8 mouse cellular contexts compared by ENCODE assay signal in the genomic region with DNA sequence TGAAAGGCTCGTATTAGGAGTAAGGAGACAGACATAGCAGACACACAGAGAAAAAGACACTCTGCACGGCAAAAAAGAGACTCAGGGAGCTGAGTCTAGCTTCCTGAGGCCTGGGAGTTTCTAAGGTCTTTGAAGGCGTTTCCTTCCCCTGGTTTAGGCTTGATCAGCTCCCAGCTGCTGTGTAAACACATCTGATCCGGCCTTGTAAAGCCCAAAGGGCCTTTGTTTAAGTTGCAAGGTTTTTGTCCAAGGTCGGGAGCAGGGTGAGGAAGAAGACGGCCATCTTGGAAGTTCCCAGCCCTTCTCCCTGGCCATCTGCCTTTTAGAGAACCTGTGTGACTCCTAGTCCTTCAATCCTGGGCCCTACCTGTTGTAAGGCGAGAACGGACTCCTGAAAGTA. TPM values are rescaled to one million over a fixed set of nuclear protein-coding genes. Genes with fewer than 3 reads are reported as not detected.
DNase-seq lines count a peak whose midpoint lies in the region; ATAC-seq lines count a peak whose summit lies in the region.

No protein-coding gene starts in this region.

- DNase-seq in heart, embryonic 10.5 days (ENCODE audit: low spot score), result no peak
- DNase-seq in heart, postnatal 25 days (ENCODE audit: low spot score), result no peak
- peak; percentile 86 for DNase-seq in ZHBTc4 (ENCODE audit: low read depth, low spot score)
- no peak for DNase-seq in hindbrain, embryonic 11.5 days (ENCODE audit: low spot score)
- DNase-seq in cerebellum, adult 8-10 months, result no peak
- no peak for DNase-seq in urinary bladder, postnatal 36 days (ENCODE audit: low spot score in 2 of 2)
- no peak for DNase-seq in layer of hippocampus, adult 9-10 months (ENCODE audit: low spot score)

- peaks cover 44% of the 10 kb centered on the region for H3K4me1 ChIP-seq in heart, embryonic 10.5 days
- H3K4me1 ChIP-seq in hindbrain, embryonic 11.5 days (replicated peaks; ENCODE audit: control insufficient read depth, insufficient read depth, low read length), result 0 out of 2 replicates have a peak, but pooled peaks cover 2% of the 10 kb centered on the region
- H3K4me1 ChIP-seq in lung, embryonic 16.5 days (replicated peaks; ENCODE audit: control insufficient read depth, insufficient read depth, low read length), result peaks cover 27% of the 10 kb centered on the region

- no peaks in the 10 kb centered on the region for H3K9me3 ChIP-seq in heart, embryonic 10.5 days
- no peaks in the 10 kb centered on the region for H3K9me3 ChIP-seq in hindbrain, embryonic 11.5 days (ENCODE audit: control insufficient read depth, low read length)
- no peaks in the 10 kb centered on the region for H3K9me3 ChIP-seq in lung, embryonic 16.5 days (ENCODE audit: control insufficient read depth, low read length)

- peak overlapping the region; percentile 86 for H3K27ac ChIP-seq in heart, embryonic 10.5 days
- peak overlapping the region; percentile 45 for H3K27ac ChIP-seq in hindbrain, embryonic 11.5 days (ENCODE audit: low read depth, low read length)
- peak overlapping the region; percentile 86 for H3K27ac ChIP-seq in lung, embryonic 16.5 days (ENCODE audit: low read length)

- H3K4me2 ChIP-seq in hindbrain, embryonic 11.5 days (replicated peaks; ENCODE audit: low read depth, low read length), result no peak overlapping the region
- H3K4me2 ChIP-seq in lung, embryonic 16.5 days (ENCODE audit: low read depth, low read length), result 0 out of 2 replicates have a peak overlapping the region, but pooled peaks have one; percentile 17

- no peak for ATAC-seq in hindbrain, embryonic 11.5 days (ENCODE audit: low FRiP score)
- ATAC-seq in lung, embryonic 16.5 days (ENCODE audit: low read depth), result peak; percentile 59; the same call in 1 of the 2 replicates

- no peak overlapping the region for H3K9ac ChIP-seq in hindbrain, embryonic 11.5 days (ENCODE audit: low read depth, low read length)
- H3K9ac ChIP-seq in lung, embryonic 16.5 days (ENCODE audit: low read length), result peak overlapping the region; percentile 36; the same call in 1 of the 2 replicates

- H3K36me3 ChIP-seq in heart, embryonic 10.5 days, result no peaks in the 10 kb centered on the region
- no peaks in the 10 kb centered on the region for H3K36me3 ChIP-seq in hindbrain, embryonic 11.5 days (ENCODE audit: control insufficient read depth, insufficient read depth, low read length)
- no peaks in the 10 kb centered on the region for H3K36me3 ChIP-seq in lung, embryonic 16.5 days (ENCODE audit: control insufficient read depth, insufficient read depth, low read length)

- WGBS in heart, embryonic 10.5 days, result 45% methylated on average over 8 of the region's 8 CpGs
- 51% methylated on average over 8 of the region's 8 CpGs for WGBS in hindbrain, embryonic 11.5 days
- WGBS in lung, embryonic 16.5 days, result 29% methylated on average over 8 of the region's 8 CpGs

- no peak overlapping the region for H3K4me3 ChIP-seq in heart, embryonic 10.5 days
- no peak overlapping the region for H3K4me3 ChIP-seq in hindbrain, embryonic 11.5 days (ENCODE audit: low read depth, low read length)
- H3K4me3 ChIP-seq in lung, embryonic 16.5 days (ENCODE audit: low read length), result no peak overlapping the region

- no peaks in the 10 kb centered on the region for H3K27me3 ChIP-seq in heart, embryonic 10.5 days (ENCODE audit: insufficient read depth, poor library complexity, severe bottlenecking)
- H3K27me3 ChIP-seq in hindbrain, embryonic 11.5 days (ENCODE audit: control insufficient read depth, insufficient read depth, low read length), result no peaks in the 10 kb centered on the region
- H3K27me3 ChIP-seq in lung, embryonic 16.5 days (ENCODE audit: control insufficient read depth, insufficient read depth, low read depth, low read length), result no peaks in the 10 kb centered on the region

- intact Hi-C loops in heart, postnatal 25 days (cut with DNase I), result loop anchor here (2.0 kb wide), 1 partner anchor 23 kb away; no protein-coding TSS in a partner anchor

RNA-seq across cellular contexts. Expression of a gene that starts 25.2 kb away (rescaled TPM):
- polyA plus RNA-seq in heart, embryonic 10.5 days (2016; fragmentation: Nextera tagmentation; extraction: Ambion mirVana), result 5.9 and 8.3 TPM in 2 replicates
- total RNA-seq in heart, postnatal 25 days (2021), result 1 to 10 TPM; 7.8 to 9.2 TPM
- 9.0 and 9.2 TPM in 2 replicates for polyA plus RNA-seq in hindbrain, embryonic 11.5 days (2014; fragmentation: Nextera tagmentation; extraction: Ambion mirVana)
- polyA plus RNA-seq in lung, embryonic 16.5 days (2015; fragmentation: Nextera tagmentation; extraction: Ambion mirVana), result 11.9 and 12.7 TPM in 2 replicates

RNA-seq across cellular contexts. Expression of a gene that starts 58.7 kb away (rescaled TPM):
- 17.0 and 17.3 TPM in 2 replicates for polyA plus RNA-seq in heart, embryonic 10.5 days (2016; fragmentation: Nextera tagmentation; extraction: Ambion mirVana)
- total RNA-seq in heart, postnatal 25 days (2021), result 1 to 10 TPM; 5.6 to 7.5 TPM
- 19.5 and 28.4 TPM in 2 replicates for polyA plus RNA-seq in hindbrain, embryonic 11.5 days (2014; fragmentation: Nextera tagmentation; extraction: Ambion mirVana)
- polyA plus RNA-seq in lung, embryonic 16.5 days (2015; fragmentation: Nextera tagmentation; extraction: Ambion mirVana), result 16.0 and 17.5 TPM in 2 replicates

RNA-seq across cellular contexts. Expression of a gene that starts 59.6 kb away (rescaled TPM):
- polyA plus RNA-seq in heart, embryonic 10.5 days (2016; fragmentation: Nextera tagmentation; extraction: Ambion mirVana), result 5.4 and 5.5 TPM in 2 replicates
- total RNA-seq in heart, postnatal 25 days (2021), result 1 to 10 TPM; 3.4 to 4.2 TPM
- 5.2 and 6.0 TPM in 2 replicates for polyA plus RNA-seq in hindbrain, embryonic 11.5 days (2014; fragmentation: Nextera tagmentation; extraction: Ambion mirVana)
- 6.5 and 6.8 TPM in 2 replicates for polyA plus RNA-seq in lung, embryonic 16.5 days (2015; fragmentation: Nextera tagmentation; extraction: Ambion mirVana)
